Mouse (Mus musculus) lung, embryonic 14.5 days (tissue): ENCODE data around the gene Tom1l1. TPM values are rescaled to one million over a fixed set of nuclear protein-coding genes. Genes with fewer than 3 reads are reported as not detected.

ENCODE experiments used
- ATAC-seq: fragments of 200-750 bp; cut with Nextera tagmentation; 2 replicates; pipeline ENCODE4 v1.8.0; 2017; ENCODE audit warnings: mild to moderate bottlenecking, moderate TSS enrichment, moderate library complexity; ENCODE audit not compliant: insufficient read depth
- DNase-seq: peaks from one replicate; pipeline ENCODE4 v3.0.0-alpha.2; 2015
- H3K27ac ChIP-seq: fragments of 300-500 bp; sonication (generic); 2 replicates; pipeline ENCODE4 v1.5.1; 2014; ENCODE audit warnings: low read depth, mild to moderate bottlenecking, moderate library complexity
- H3K27me3 ChIP-seq: fragments of 300-500 bp; sonication (generic); 2 replicates; pipeline ENCODE4 v1.6.1; 2014; ENCODE audit warnings: low read length, control low read depth; ENCODE audit not compliant: insufficient read depth
- H3K36me3 ChIP-seq: fragments of 300-500 bp; sonication (generic); 2 replicates; pipeline ENCODE4 v1.6.1; 2014; ENCODE audit warnings: control low read depth; ENCODE audit not compliant: insufficient read depth
- H3K4me1 ChIP-seq: fragments of 300-500 bp; sonication (generic); 2 replicates; pipeline ENCODE4 v1.6.1; 2014; ENCODE audit warnings: antibody characterized with exemption, control low read depth; ENCODE audit not compliant: insufficient read depth
- H3K4me2 ChIP-seq: fragments of 300-500 bp; sonication (generic); 2 replicates; pipeline ENCODE4 v1.6.1; 2014; ENCODE audit warnings: mild to moderate bottlenecking
- H3K4me3 ChIP-seq: fragments of 300-500 bp; sonication (generic); 2 replicates; pipeline ENCODE4 v1.5.1; 2014; ENCODE audit warnings: low read depth, low read length
- H3K9ac ChIP-seq: fragments of 300-500 bp; sonication (generic); 2 replicates; pipeline ENCODE4 v1.6.1; 2014
- H3K9me3 ChIP-seq: fragments of 300-500 bp; sonication (generic); 2 replicates; pipeline ENCODE4 v1.6.1; 2016; ENCODE audit warnings: low read depth, low read length, control low read depth
- CTCF ChIP-seq: IDR thresholded peaks from 2 replicates; pipeline ENCODE4 v1.5.1; 2016; ENCODE audit warnings: antibody characterized with exemption, low read depth
- WGBS: fragments of 180-500 bp; shearing (Covaris S2); extraction: QIAGEN DNeasy Blood & Tissue Kit; methylation state at CpG from one replicate; pipeline ENCODE4 v1.1.7; 2014; 5-methylcytosine and 5-hydroxymethylcytosine counted together
- polyA plus RNA-seq: library from polyadenylated mRNA; unstranded; fragments of >200 nt; fragmentation: Nextera tagmentation; extraction: Ambion mirVana; gene quantifications from 2 replicates; pipeline ENCODE4 v1.2.1, GENCODE M21; 2014

Gene Tom1l1
- polyA plus RNA-seq, 1 experiment from 2014 or later = 37.6 TPM

- ATAC-seq (no peak), DNase-seq (no peak)
- no peak for TF ChIP-seq CTCF
- peaks cover 49% of the 10 kb centered on the region for H3K36me3 ChIP-seq
- no peak overlapping the region for H3K27ac ChIP-seq
- H3K4me2 ChIP-seq = no peak overlapping the region
- no peak overlapping the region for H3K9ac ChIP-seq
- 69% methylated on average over 12 of the region's 12 CpGs for WGBS
- no peaks in the 10 kb centered on the region for H3K9me3 ChIP-seq
- no peaks in the 10 kb centered on the region for H3K4me1 ChIP-seq
- H3K4me3 ChIP-seq = no peak overlapping the region
- no peaks in the 10 kb centered on the region for H3K27me3 ChIP-seq
Observed at GRCm38 (mm10) chr11:90657527-90657926, 30.6 kb downstream of the Tom1l1 start.

GRCm38 (mm10) chr11:90652603-90653002, 35.6 kb downstream of the Tom1l1 start:
- no peak for ATAC-seq
- WGBS = 85% methylated on average over 4 of the region's 4 CpGs
- H3K36me3 ChIP-seq = peaks cover 70% of the 10 kb centered on the region

GRCm38 (mm10) chr11:90650231-90650885, 37.8 kb downstream of the Tom1l1 start:
- H3K4me1 ChIP-seq = no peaks in the 10 kb centered on the region
- no peak for TF ChIP-seq CTCF
- no peaks in the 10 kb centered on the region for H3K9me3 ChIP-seq
- no peaks in the 10 kb centered on the region for H3K27me3 ChIP-seq
- 73% methylated on average over 9 of the region's 9 CpGs for WGBS
- no peak overlapping the region for H3K27ac ChIP-seq
- no peak overlapping the region for H3K9ac ChIP-seq
- DNase-seq = no peak
- no peak overlapping the region for H3K4me3 ChIP-seq
- H3K36me3 ChIP-seq = peaks cover 75% of the 10 kb centered on the region
- no peak overlapping the region for H3K4me2 ChIP-seq
- ATAC-seq = no peak

More at GRCm38 (mm10) chr11:90652603-90653002, 35.6 kb downstream of the Tom1l1 start:
- no peak for TF ChIP-seq CTCF
- DNase-seq = no peak
- Histone ChIP-seq H3K4me1 (no peaks in the 10 kb centered on the region), H3K27ac (no peak overlapping the region), H3K9me3 (no peaks in the 10 kb centered on the region), H3K27me3 (no peaks in the 10 kb centered on the region), H3K9ac (no peak overlapping the region), H3K4me3 (no peak overlapping the region), H3K4me2 (no peak overlapping the region)

- H3K27me3 ChIP-seq = no peaks in the 10 kb centered on the region
- no peak overlapping the region for H3K4me3 ChIP-seq
- H3K27ac ChIP-seq = no peak overlapping the region
- WGBS = 75% methylated on average over 6 of the region's 6 CpGs
- H3K9me3 ChIP-seq = no peaks in the 10 kb centered on the region
- H3K9ac ChIP-seq = no peak overlapping the region
- no peak overlapping the region for H3K4me2 ChIP-seq
- TF ChIP-seq CTCF = no peak
- no peaks in the 10 kb centered on the region for H3K4me1 ChIP-seq
- DNase-seq (peak; percentile 61), ATAC-seq (no peak)
- H3K36me3 ChIP-seq = peaks cover 77% of the 10 kb centered on the region
Observed at GRCm38 (mm10) chr11:90649777-90650176, 38.4 kb downstream of the Tom1l1 start.

- peak overlapping the region; percentile 98 for H3K4me3 ChIP-seq
- ATAC-seq (peak; percentile 29; the same call in 1 of the 2 replicates), DNase-seq (peak; percentile 52)
- no peaks in the 10 kb centered on the region for H3K27me3 ChIP-seq
- H3K27ac ChIP-seq = peak overlapping the region; percentile 93
- peak overlapping the region; percentile 94 for H3K9ac ChIP-seq
- peak overlapping the region; percentile 70 for H3K4me2 ChIP-seq
- H3K9me3 ChIP-seq = no peaks in the 10 kb centered on the region
- 0 out of 2 replicates have a peak, but pooled peaks cover 4% of the 10 kb centered on the region for H3K4me1 ChIP-seq
- H3K36me3 ChIP-seq = peaks cover 21% of the 10 kb centered on the region; the same call in 1 of the 2 replicates
- WGBS = 1% methylated on average over 41 of the region's 54 CpGs
- no peak for TF ChIP-seq CTCF
Observed at GRCm38 (mm10) chr11:90638312-90638830, 49.8 kb downstream of the Tom1l1 start.

- 0 out of 2 replicates have a peak, but pooled peaks cover 4% of the 10 kb centered on the region for H3K4me1 ChIP-seq
- WGBS = under 1% methylated on average over 48 of the region's 48 CpGs
- DNase-seq (peak; percentile 99), ATAC-seq (peak; percentile 97)
- peak within 1 kb of the TSS; percentile 94 for H3K9ac ChIP-seq
- H3K4me2 ChIP-seq = peak within 1 kb of the TSS; percentile 70
- H3K36me3 ChIP-seq = peaks cover 16% of the 10 kb centered on the region; the same call in 1 of the 2 replicates
- H3K27ac ChIP-seq = peak within 1 kb of the TSS; percentile 93
- no peaks in the 10 kb centered on the region for H3K27me3 ChIP-seq
- peak; percentile 55 for TF ChIP-seq CTCF
- no peaks in the 10 kb centered on the region for H3K9me3 ChIP-seq
- peak within 1 kb of the TSS; percentile 98 for H3K4me3 ChIP-seq
Observed at GRCm38 (mm10) chr11:90637440-90638311, 50.5 kb downstream of the Tom1l1 start, which contains the start of the genes Stxbp4 and Cox11. Gene Stxbp4 (minus strand): TSS chr11:90638084. Gene Cox11 (plus strand): TSS chr11:90638173.

GRCm38 (mm10) chr11:90634661-90635060, 53.5 kb downstream of the Tom1l1 start:
- Histone ChIP-seq H3K4me2 (no peak overlapping the region), H3K4me1 (0 out of 2 replicates have a peak, but pooled peaks cover 4% of the 10 kb centered on the region), H3K36me3 (no peaks in the 10 kb centered on the region; the same call in 1 of the 2 replicates), H3K27ac (no peak overlapping the region), H3K9me3 (no peaks in the 10 kb centered on the region), H3K27me3 (no peaks in the 10 kb centered on the region), H3K4me3 (no peak overlapping the region), H3K9ac (no peak overlapping the region)
- TF ChIP-seq CTCF = no peak
- no peak for ATAC-seq
- no peak for DNase-seq
- WGBS = 87% methylated on average over 3 of the region's 3 CpGs
